Mouse (Mus musculus) lung, postnatal 0 days (tissue): ENCODE measurements around the gene Btbd8.

Experiments
- CTCF ChIP-seq: IDR thresholded peaks from 2 replicates; pipeline ENCODE4 v1.5.1; 2016; ENCODE audit warnings: antibody characterized with exemption, mild to moderate bottlenecking
- EP300 ChIP-seq: IDR thresholded peaks from 2 replicates; pipeline ENCODE4 v1.6.1; 2016; ENCODE audit warnings: antibody characterized with exemption, mild to moderate bottlenecking, control low read depth

DNA sequence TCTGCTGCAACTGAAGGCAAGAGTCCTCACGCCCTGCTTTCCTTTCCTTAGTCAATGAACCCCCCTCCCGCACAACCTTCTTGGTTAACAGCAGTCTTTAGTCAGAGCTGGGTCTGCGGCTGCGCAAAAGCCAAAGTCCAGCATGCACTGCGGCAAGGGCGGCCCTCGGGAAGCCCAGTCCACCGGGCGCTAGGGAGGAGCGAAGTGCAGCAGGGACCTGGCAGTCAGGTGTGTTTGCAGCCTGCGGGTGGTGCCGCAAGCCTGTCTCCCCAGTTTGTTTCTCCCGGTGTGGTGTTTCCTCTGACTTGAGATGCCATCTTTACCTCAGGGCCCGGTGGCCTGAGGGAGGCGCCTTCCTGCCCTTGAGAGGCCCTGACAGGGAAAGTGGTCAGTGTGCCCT, 96.8 kb downstream of the Btbd8 start, which contains the start of gene 1700028K03Rik:
- TF ChIP-seq CTCF: no peak
- TF ChIP-seq EP300: no peak
